Mouse (Mus musculus): ENCODE data around the gene Smyd2.

DNA sequence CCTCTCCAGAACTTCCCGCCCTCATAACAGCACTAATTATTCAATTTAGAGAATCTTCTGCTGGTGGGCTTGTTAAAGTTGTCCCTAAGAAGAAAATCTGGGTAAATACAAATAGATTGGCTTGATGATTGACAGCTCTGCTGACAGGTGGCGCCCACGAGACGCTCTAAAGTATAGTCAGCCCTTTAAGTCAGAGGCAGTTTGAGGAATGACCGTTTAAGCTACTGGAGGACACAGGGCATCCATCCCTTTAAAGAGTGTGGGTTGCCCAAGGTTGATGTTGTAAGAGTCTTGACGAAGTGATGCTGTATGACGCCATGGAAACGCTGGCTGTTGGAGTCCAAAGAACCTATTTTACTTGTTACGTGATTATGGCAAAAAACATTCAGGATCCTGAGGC lies 57.9 kb downstream of the Smyd2 start:
- no peak for TF ChIP-seq CTCF (IDR thresholded peaks at IDR 0.05; ENCODE audit: control insufficient read depth, insufficient read depth, insufficient read length)
- TF ChIP-seq MYOG (IDR thresholded peaks at IDR 0.05; ENCODE audit: control insufficient read depth, extremely low read depth, insufficient read length), result no peak
